Mouse (Mus musculus) lung, postnatal 0 days (tissue): ENCODE data around the gene Ralgapa1. TPM values are rescaled to one million over a fixed set of nuclear protein-coding genes. Genes with fewer than 3 reads are reported as not detected.
A peak's percentile ranks its signal among the peaks of the same experiment; 100 is the strongest.
"Not testable (repeated sequence)": the region's sequence is repeated elsewhere in the genome, so short reads cannot be mapped to it uniquely, and the experiment has no call there.

Source experiments
- ATAC-seq: fragments of 200-750 bp; cut with Nextera tagmentation; 2 replicates; pipeline ENCODE4 v1.8.0; 2017; ENCODE audit warnings: moderate library complexity
- DNase-seq: peaks from one replicate; pipeline ENCODE4 v3.0.0-alpha.2; 2016; ENCODE audit warnings: low spot score
- H3K27ac ChIP-seq: fragments of 300-500 bp; sonication (generic); 2 replicates; pipeline ENCODE4 v1.5.1; 2014; ENCODE audit warnings: antibody characterized with exemption, mild to moderate bottlenecking, low read length, mixed read lengths
- H3K27me3 ChIP-seq: fragments of 300-500 bp; sonication (generic); replicated peaks from 2 replicates; pipeline ENCODE4 v1.6.1; 2014; ENCODE audit warnings: low read length, mixed read lengths; ENCODE audit not compliant: insufficient read depth
- H3K36me3 ChIP-seq: fragments of 300-500 bp; sonication (generic); 2 replicates; pipeline ENCODE4 v1.6.1; 2014; ENCODE audit warnings: low read length, mixed read lengths; ENCODE audit not compliant: insufficient read depth
- H3K4me1 ChIP-seq: fragments of 300-500 bp; sonication (generic); 2 replicates; pipeline ENCODE4 v1.6.1; 2014; ENCODE audit warnings: antibody characterized with exemption, low read depth, low read length, mixed read lengths; ENCODE audit not compliant: insufficient read depth
- H3K4me2 ChIP-seq: fragments of 300-500 bp; sonication (generic); replicated peaks from 2 replicates; pipeline ENCODE4 v1.6.1; 2014; ENCODE audit warnings: low read depth, mild to moderate bottlenecking, low read length, moderate library complexity, mixed read lengths
- H3K4me3 ChIP-seq: fragments of 300-500 bp; sonication (generic); 2 replicates; pipeline ENCODE4 v1.5.1; 2014; ENCODE audit warnings: low read depth, low read length
- H3K9ac ChIP-seq: fragments of 300-500 bp; sonication (generic); replicated peaks from 2 replicates; pipeline ENCODE4 v1.6.1; 2014; ENCODE audit warnings: low read depth, mild to moderate bottlenecking
- H3K9me3 ChIP-seq: fragments of 300-500 bp; sonication (generic); 2 replicates; pipeline ENCODE4 v1.6.1; 2016; ENCODE audit warnings: low read length, mixed read lengths
- CTCF ChIP-seq: IDR thresholded peaks from 2 replicates; pipeline ENCODE4 v1.5.1; 2016; ENCODE audit warnings: antibody characterized with exemption, mild to moderate bottlenecking
- EP300 ChIP-seq: IDR thresholded peaks from 2 replicates; pipeline ENCODE4 v1.6.1; 2016; ENCODE audit warnings: antibody characterized with exemption, mild to moderate bottlenecking, control low read depth
- WGBS: fragments of 180-500 bp; shearing (Covaris S2); extraction: QIAGEN DNeasy Blood & Tissue Kit; methylation state at CpG from one replicate; pipeline ENCODE4 v1.1.7; 2014; 5-methylcytosine and 5-hydroxymethylcytosine counted together
- polyA plus RNA-seq: library from polyadenylated mRNA; unstranded; fragments of >200 nt; fragmentation: Nextera tagmentation; extraction: Ambion mirVana; gene quantifications from 2 replicates; pipeline ENCODE4 v1.2.1, GENCODE M21; 2015

The Ralgapa1 gene
- polyA plus RNA-seq, 1 experiment from 2014 or later, result 10.9 TPM

DNA sequence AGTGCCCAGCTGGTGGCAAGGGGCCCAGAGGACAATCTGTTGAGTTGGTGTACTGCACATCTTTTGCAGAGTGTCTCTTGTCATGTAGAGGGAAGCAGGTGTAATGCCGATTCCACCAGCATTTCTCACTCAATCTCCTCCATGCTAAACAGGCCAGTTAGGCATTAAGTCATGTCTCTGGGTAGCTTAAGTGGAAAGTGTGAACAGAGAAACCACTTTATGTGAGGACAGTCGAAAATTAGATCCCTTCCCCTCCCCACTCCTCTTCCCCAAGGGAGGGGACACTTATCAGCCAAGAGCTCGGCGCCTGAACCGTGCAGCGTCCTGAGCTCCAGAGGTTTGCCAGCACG lies 222.5 kb downstream of the Ralgapa1 start:
- no peak overlapping the region for H3K27ac ChIP-seq
- peaks cover 35% of the 10 kb centered on the region for H3K27me3 ChIP-seq
- no peak overlapping the region for H3K9ac ChIP-seq
- no peak for ATAC-seq
- H3K36me3 ChIP-seq, result 0 out of 2 replicates have a peak, but pooled peaks cover 3% of the 10 kb centered on the region
- no peak for DNase-seq
- H3K4me3 ChIP-seq, result peak overlapping the region; percentile 29; the same call in 1 of the 2 replicates
- no peaks in the 10 kb centered on the region for H3K9me3 ChIP-seq
- TF ChIP-seq EP300, result no peak
- TF ChIP-seq CTCF, result no peak
- 8% methylated on average over 7 of the region's 7 CpGs for WGBS
- H3K4me1 ChIP-seq, result peaks cover 10% of the 10 kb centered on the region
- H3K4me2 ChIP-seq, result no peak overlapping the region

DNA sequence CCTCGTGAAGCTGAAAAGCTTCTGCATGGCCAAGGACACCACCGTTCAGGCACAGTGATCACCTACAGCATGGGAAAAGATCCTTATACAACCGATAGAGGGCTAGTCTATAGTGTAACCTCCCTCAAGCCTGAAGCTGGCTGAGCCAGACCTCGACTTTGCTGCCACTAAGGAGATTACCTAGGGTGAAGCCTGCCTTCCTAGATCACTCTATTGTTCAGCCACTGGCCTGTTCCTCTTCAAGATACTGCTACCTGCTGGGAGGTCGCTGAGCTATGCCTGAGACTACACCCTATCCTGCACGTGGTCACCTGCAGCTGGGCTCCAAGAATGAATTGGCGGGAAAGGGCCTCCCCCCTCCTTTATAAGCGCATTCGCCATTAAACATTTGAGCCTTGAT lies 234.0 kb downstream of the Ralgapa1 start:
- H3K9ac ChIP-seq, H3K36me3 ChIP-seq, H3K9me3 ChIP-seq, H3K27me3 ChIP-seq, H3K4me2 ChIP-seq, H3K27ac ChIP-seq, DNase-seq, H3K4me1 ChIP-seq, ATAC-seq, H3K4me3 ChIP-seq: not testable (repeated sequence)
- 55% methylated on average over 9 of the region's 9 CpGs for WGBS

DNA sequence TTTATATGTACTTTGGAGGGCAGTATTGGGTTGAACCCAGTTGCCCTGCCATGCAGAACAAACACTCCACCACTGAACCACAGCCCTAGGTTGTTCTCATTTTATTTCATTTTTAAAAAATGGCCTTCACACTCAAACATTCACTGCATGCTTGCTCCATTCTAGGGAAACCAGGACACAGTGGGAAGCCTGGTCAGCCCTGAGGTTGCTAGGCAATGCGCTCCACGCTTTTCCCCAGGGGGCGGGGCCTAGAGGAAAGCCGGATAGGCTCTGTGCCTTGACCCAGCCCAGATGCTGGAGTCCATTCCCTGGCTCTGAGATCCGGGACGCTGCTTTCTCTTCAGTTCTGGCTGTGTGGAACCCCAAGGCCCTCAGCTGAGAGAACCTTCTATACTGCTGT lies 247.2 kb downstream of the Ralgapa1 start:
- Histone ChIP-seq H3K27me3 (no peaks in the 10 kb centered on the region), H3K9ac (no peak overlapping the region), H3K4me2 (no peak overlapping the region), H3K4me1 (no peaks in the 10 kb centered on the region), H3K9me3 (no peaks in the 10 kb centered on the region), H3K36me3 (no peaks in the 10 kb centered on the region), H3K4me3 (no peak overlapping the region), H3K27ac (no peak overlapping the region)
- 8% methylated on average over 6 of the region's 6 CpGs for WGBS
- DNase-seq, result peak; percentile 4
- ATAC-seq, result peak; percentile 50
- TF ChIP-seq CTCF (no peak), EP300 (no peak)

DNA sequence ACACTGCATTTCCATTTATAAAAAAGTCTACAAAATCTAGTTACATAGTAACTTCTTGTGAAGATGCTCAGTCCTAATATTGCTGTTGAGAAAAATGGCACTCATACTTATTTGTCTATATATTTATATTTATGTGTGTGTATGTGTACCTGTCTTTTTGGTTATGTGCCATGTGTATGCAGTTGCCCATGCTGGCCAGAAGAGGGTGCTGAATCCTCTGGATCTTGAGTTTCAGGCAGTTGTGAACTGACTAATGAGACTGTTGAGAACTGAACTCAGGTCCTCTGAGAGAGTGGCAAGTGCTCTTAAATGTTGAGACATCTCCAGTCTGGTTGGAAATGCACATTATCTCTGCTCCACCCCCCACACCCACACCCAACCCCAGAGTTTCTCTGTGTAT lies 247.9 kb downstream of the Ralgapa1 start:
- Histone ChIP-seq H3K4me3 (no peak overlapping the region), H3K4me2 (no peak overlapping the region), H3K36me3 (no peaks in the 10 kb centered on the region), H3K9ac (no peak overlapping the region), H3K9me3 (no peaks in the 10 kb centered on the region), H3K27ac (no peak overlapping the region), H3K4me1 (no peaks in the 10 kb centered on the region), H3K27me3 (no peaks in the 10 kb centered on the region)
- ATAC-seq (no peak), DNase-seq (no peak)
- TF ChIP-seq EP300 (no peak), CTCF (peak; percentile 16; the same call in 1 of the 2 replicates)

DNA sequence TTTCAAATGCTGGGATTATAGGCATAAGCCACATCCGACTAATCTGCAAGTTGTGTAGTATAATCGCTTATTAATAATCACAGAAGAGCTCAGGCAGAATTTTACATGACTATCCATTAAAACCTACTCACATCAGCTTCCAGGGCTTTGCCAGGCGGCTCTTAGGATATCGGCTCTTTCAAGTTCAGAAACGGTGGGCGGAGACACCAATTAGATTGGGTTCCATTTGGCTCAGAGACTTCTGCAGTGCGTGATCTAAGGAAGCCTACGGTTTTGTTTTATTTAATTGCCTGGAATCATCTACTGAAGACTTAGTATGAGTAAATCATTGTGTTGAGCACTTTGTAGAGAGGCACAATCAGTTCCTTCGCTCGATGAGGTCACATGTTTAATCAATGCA lies 249.3 kb downstream of the Ralgapa1 start:
- DNase-seq (no peak), ATAC-seq (peak; percentile 32)
- Histone ChIP-seq H3K36me3 (no peaks in the 10 kb centered on the region), H3K27me3 (no peaks in the 10 kb centered on the region), H3K4me2 (no peak overlapping the region), H3K4me1 (no peaks in the 10 kb centered on the region), H3K9me3 (no peaks in the 10 kb centered on the region), H3K9ac (no peak overlapping the region), H3K4me3 (no peak overlapping the region), H3K27ac (no peak overlapping the region)
- no peak for TF ChIP-seq EP300
- no peak for TF ChIP-seq CTCF
- WGBS, result 70% methylated on average over 10 of the region's 10 CpGs

DNA sequence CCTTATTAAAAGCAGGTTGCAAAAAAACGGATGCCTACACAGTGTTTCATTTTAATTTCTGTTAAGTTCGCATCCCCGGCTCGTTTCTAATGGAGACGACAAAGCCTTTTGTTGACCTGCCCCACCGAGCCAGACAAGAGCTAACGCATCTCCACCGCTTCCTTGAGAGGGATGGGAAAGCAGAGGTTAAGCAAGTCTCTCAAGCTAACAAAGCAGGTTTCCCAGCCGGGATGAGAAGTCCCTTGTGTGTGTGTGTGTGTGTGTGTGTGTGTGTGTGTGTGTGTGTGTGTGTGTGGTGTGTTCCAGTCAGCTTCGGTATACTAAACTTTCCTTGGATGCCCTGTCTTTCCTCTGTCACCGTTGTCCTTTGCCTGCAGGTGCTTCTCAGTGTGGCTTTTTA lies 249.8 kb downstream of the Ralgapa1 start:
- H3K4me2 ChIP-seq, result no peak overlapping the region
- H3K27ac ChIP-seq, result no peak overlapping the region
- H3K9me3 ChIP-seq, result no peaks in the 10 kb centered on the region
- H3K36me3 ChIP-seq, result no peaks in the 10 kb centered on the region
- H3K4me3 ChIP-seq, result no peak overlapping the region
- H3K4me1 ChIP-seq, result no peaks in the 10 kb centered on the region
- 74% methylated on average over 11 of the region's 11 CpGs for WGBS
- no peak overlapping the region for H3K9ac ChIP-seq
- no peaks in the 10 kb centered on the region for H3K27me3 ChIP-seq
- no peak for DNase-seq
- no peak for ATAC-seq
- TF ChIP-seq EP300 (no peak), CTCF (no peak)

DNA sequence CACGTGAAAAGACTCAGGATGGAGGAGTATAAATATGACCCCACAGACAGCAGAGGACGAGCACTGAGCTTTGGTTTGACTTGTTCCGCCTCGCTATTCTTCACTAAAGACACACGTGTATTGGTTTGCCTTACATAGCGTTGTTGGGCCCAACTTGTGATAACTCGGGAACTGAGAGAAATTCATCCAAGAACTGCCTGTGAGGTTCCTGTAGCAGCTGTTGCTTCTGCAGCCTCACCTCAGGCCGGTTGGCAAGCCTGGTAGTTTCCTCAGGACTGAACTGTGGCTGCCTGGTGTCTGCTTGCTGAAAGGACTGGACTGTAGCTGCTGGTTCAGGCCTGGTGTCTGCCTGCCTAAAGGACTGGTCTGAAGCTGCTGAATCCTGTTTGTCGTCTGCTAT lies 250.3 kb downstream of the Ralgapa1 start:
- H3K27me3 ChIP-seq, result no peaks in the 10 kb centered on the region
- no peak overlapping the region for H3K27ac ChIP-seq
- DNase-seq (no peak), ATAC-seq (no peak)
- no peaks in the 10 kb centered on the region for H3K36me3 ChIP-seq
- H3K4me1 ChIP-seq, result no peaks in the 10 kb centered on the region
- H3K9ac ChIP-seq, result no peak overlapping the region
- TF ChIP-seq EP300, result no peak
- no peak for TF ChIP-seq CTCF
- 82% methylated on average over 9 of the region's 9 CpGs for WGBS
- no peaks in the 10 kb centered on the region for H3K9me3 ChIP-seq
- H3K4me2 ChIP-seq, result no peak overlapping the region
- no peak overlapping the region for H3K4me3 ChIP-seq
